Mouse (Mus musculus): ENCODE results near the gene Med10. TPM values are rescaled to one million over a fixed set of nuclear protein-coding genes. Genes with fewer than 3 reads are reported as not detected.

The Med10 gene
- polyA plus RNA-seq, 1 experiment: 73.5 TPM

DNA sequence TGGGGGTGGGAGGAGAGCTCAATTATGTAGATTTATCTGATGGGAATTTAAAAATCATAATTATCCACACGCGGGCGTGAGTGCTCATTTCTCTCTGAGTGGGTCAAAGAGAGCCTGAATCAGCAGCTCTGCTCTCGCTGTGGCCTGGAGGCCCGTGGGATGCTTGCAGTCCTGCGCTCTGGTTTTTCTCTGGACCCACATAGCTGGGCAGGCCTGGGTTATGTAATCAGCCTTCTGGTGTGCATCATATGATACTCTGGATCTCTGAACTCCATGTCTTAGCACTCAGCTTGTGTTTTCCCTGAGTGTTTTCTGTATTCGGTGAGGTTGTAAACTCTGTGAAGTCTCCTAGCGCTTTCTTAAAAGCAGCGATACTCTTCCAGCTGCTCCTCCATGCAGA lies 30.4 kb downstream of the Med10 start:
- no peaks in the 10 kb centered on the region for H3K36me3 ChIP-seq (ENCODE audit: control insufficient read depth, insufficient read depth)
- no peak overlapping the region for H3K4me3 ChIP-seq (ENCODE audit: insufficient read depth, poor library complexity, severe bottlenecking)
- H3K27me3 ChIP-seq (ENCODE audit: control insufficient read depth, insufficient read depth, insufficient read length): no peaks in the 10 kb centered on the region
- TF ChIP-seq CEBPB (IDR thresholded peaks at IDR 0.05; ENCODE audit: low read depth) (no peak), USF1 (IDR thresholded peaks at IDR 0.05; ENCODE audit: low read depth) (no peak), MAX (IDR thresholded peaks at IDR 0.05) (no peak), FOSL1 (IDR thresholded peaks at IDR 0.05; ENCODE audit: insufficient read depth, low read length, poor library complexity, severe bottlenecking) (no peak), MYOD1 (IDR thresholded peaks at IDR 0.05; ENCODE audit: control insufficient read depth, insufficient read length, low read depth) (no peak), CTCF (IDR thresholded peaks at IDR 0.05; ENCODE audit: control insufficient read depth, insufficient read depth, insufficient read length) (no peak)
- H3K79me2 ChIP-seq (ENCODE audit: control insufficient read depth, insufficient read depth): no peaks in the 10 kb centered on the region
- no peaks in the 10 kb centered on the region for H3K79me3 ChIP-seq (ENCODE audit: low read depth)
- H3ac ChIP-seq (ENCODE audit: control insufficient read depth, insufficient read length, low read depth): no peak overlapping the region

DNA sequence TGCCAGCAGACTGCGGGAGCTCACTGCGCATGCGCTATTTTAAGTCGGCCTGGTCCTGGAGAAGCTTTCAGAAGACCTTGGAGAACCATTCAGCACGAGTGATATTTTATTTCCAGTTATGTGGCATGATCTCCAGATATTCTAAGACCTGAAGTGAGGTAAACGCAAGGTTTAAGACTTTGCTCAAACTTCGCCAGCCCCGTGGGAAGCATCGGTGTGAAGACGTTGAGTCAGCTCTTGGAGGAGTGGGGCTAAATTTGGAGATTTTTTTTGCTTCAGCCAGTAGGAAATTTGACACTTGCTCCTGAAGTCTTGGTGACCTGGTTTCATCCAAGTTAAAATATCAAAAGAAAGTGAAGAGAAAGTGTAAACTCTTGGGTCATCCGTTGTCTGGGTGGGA lies 31.2 kb downstream of the Med10 start:
- Histone ChIP-seq H3ac (ENCODE audit: control insufficient read depth, insufficient read length, low read depth) (no peak overlapping the region), H3K36me3 (ENCODE audit: control insufficient read depth, insufficient read depth) (no peaks in the 10 kb centered on the region), H3K79me3 (ENCODE audit: low read depth) (no peaks in the 10 kb centered on the region), H3K79me2 (ENCODE audit: control insufficient read depth, insufficient read depth) (no peaks in the 10 kb centered on the region), H3K27me3 (ENCODE audit: control insufficient read depth, insufficient read depth, insufficient read length) (no peaks in the 10 kb centered on the region), H3K4me3 (ENCODE audit: insufficient read depth, poor library complexity, severe bottlenecking) (no peak overlapping the region)
- TF ChIP-seq MYOG (IDR thresholded peaks at IDR 0.05; ENCODE audit: control insufficient read depth, extremely low read depth, insufficient read length) (no peak), CEBPB (IDR thresholded peaks at IDR 0.05; ENCODE audit: low read depth) (no peak), FOSL1 (IDR thresholded peaks at IDR 0.05; ENCODE audit: insufficient read depth, low read length, poor library complexity, severe bottlenecking) (no peak), USF1 (IDR thresholded peaks at IDR 0.05; ENCODE audit: low read depth) (no peak), MAX (IDR thresholded peaks at IDR 0.05) (no peak)

DNA sequence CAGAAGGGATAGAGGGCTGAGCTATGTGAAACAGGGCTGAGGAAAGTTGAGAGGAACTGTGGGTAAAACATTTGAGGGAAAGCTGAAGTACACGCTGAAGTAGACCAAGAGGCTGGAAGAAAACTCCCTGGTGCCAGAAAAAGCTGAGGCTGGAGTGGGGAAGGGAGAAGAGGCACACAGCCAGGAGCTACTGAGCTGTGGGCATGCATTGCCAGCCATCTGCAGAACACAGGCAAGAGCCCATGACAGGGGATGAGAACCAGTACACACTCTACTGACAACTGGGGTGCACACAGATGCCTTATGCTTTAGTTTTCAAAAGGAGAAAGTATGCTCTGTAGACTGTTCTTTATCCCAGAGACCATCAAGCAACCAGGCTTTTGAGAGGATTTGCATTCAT lies 43.4 kb downstream of the Med10 start:
- TF ChIP-seq MYOG (IDR thresholded peaks at IDR 0.05; ENCODE audit: control insufficient read depth, extremely low read depth, insufficient read length) (no peak), MAX (IDR thresholded peaks at IDR 0.05) (no peak), CEBPB (IDR thresholded peaks at IDR 0.05; ENCODE audit: low read depth) (no peak), CTCF (IDR thresholded peaks at IDR 0.05; ENCODE audit: control insufficient read depth, insufficient read depth, insufficient read length) (no peak)
- Histone ChIP-seq H3K36me3 (ENCODE audit: control insufficient read depth, insufficient read depth) (no peaks in the 10 kb centered on the region), H3K79me2 (ENCODE audit: control insufficient read depth, insufficient read depth) (no peaks in the 10 kb centered on the region)

DNA sequence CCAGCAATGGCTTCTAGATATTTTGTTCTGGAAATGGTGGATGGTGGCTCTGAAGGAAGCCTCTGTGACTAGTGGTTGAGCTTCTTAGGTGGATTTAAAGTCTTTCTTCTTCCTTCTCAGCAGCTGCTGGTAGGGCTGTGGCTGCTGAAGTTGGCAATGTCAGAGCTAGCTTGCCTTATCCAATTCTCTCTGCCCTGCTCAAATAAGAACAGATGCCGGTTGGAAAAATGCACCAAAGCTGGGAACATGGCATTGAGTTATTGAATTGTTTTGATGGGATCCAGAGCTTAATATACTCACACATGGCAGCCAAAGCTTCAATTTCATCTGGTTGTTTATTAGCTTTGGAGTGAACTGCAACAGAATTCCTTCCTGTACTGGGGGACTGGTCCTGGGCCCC lies 47.4 kb downstream of the Med10 start:
- Histone ChIP-seq H3ac (ENCODE audit: control insufficient read depth, insufficient read length, low read depth) (no peak overlapping the region), H3K4me3 (ENCODE audit: insufficient read depth, poor library complexity, severe bottlenecking) (no peak overlapping the region), H3K79me2 (ENCODE audit: control insufficient read depth, insufficient read depth) (no peaks in the 10 kb centered on the region), H3K27me3 (ENCODE audit: control insufficient read depth, insufficient read depth, insufficient read length) (no peaks in the 10 kb centered on the region), H3K79me3 (ENCODE audit: low read depth) (no peaks in the 10 kb centered on the region), H3K36me3 (ENCODE audit: control insufficient read depth, insufficient read depth) (no peaks in the 10 kb centered on the region)
- TF ChIP-seq CEBPB (IDR thresholded peaks at IDR 0.05; ENCODE audit: low read depth): no peak
- TF ChIP-seq USF1 (IDR thresholded peaks at IDR 0.05; ENCODE audit: low read depth): no peak
- TF ChIP-seq MYOD1 (IDR thresholded peaks at IDR 0.05; ENCODE audit: control insufficient read depth, insufficient read length, low read depth): no peak
- TF ChIP-seq MAX (IDR thresholded peaks at IDR 0.05): no peak
- TF ChIP-seq MYOG (IDR thresholded peaks at IDR 0.05; ENCODE audit: control insufficient read depth, extremely low read depth, insufficient read length): no peak
- TF ChIP-seq FOSL1 (IDR thresholded peaks at IDR 0.05; ENCODE audit: insufficient read depth, low read length, poor library complexity, severe bottlenecking): no peak
- no peak for TF ChIP-seq CTCF (IDR thresholded peaks at IDR 0.05; ENCODE audit: control insufficient read depth, insufficient read depth, insufficient read length)

More for the DNA sequence above, 43.4 kb downstream of the Med10 start:
- Histone ChIP-seq H3K79me3 (ENCODE audit: low read depth) (no peaks in the 10 kb centered on the region), H3K4me3 (ENCODE audit: insufficient read depth, poor library complexity, severe bottlenecking) (no peak overlapping the region), H3ac (ENCODE audit: control insufficient read depth, insufficient read length, low read depth) (no peak overlapping the region), H3K27me3 (ENCODE audit: control insufficient read depth, insufficient read depth, insufficient read length) (no peaks in the 10 kb centered on the region)

DNA sequence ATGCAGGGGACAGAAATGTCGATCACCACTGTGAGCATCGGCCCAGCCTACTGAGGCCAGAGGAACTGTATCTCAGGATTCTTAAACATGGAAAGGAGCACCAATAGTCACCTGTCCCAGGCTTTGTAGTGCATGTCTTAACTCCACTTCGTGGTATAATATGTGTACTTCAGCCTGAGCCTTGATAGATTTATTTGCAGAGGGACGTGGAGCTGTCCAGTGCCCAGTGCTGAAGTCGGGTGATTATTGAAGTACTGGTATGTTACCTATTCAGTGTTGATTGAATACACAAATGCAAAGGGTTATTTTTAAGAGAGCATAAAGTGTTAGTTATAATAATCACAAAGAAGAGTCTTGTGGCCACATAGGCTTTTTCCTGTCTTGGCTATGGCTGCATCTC lies 50.1 kb downstream of the Med10 start:
- TF ChIP-seq FOSL1 (IDR thresholded peaks at IDR 0.05; ENCODE audit: insufficient read depth, low read length, poor library complexity, severe bottlenecking) (no peak), MYOD1 (IDR thresholded peaks at IDR 0.05; ENCODE audit: control insufficient read depth, insufficient read length, low read depth) (no peak), MAX (IDR thresholded peaks at IDR 0.05) (no peak), MYOG (IDR thresholded peaks at IDR 0.05; ENCODE audit: control insufficient read depth, extremely low read depth, insufficient read length) (no peak), CTCF (IDR thresholded peaks at IDR 0.05; ENCODE audit: control insufficient read depth, insufficient read depth, insufficient read length) (no peak), CEBPB (IDR thresholded peaks at IDR 0.05; ENCODE audit: low read depth) (no peak), USF1 (IDR thresholded peaks at IDR 0.05; ENCODE audit: low read depth) (no peak)
- no peak overlapping the region for H3K4me3 ChIP-seq (ENCODE audit: insufficient read depth, poor library complexity, severe bottlenecking)
- no peaks in the 10 kb centered on the region for H3K27me3 ChIP-seq (ENCODE audit: control insufficient read depth, insufficient read depth, insufficient read length)
- no peak overlapping the region for H3ac ChIP-seq (ENCODE audit: control insufficient read depth, insufficient read length, low read depth)
- no peaks in the 10 kb centered on the region for H3K79me2 ChIP-seq (ENCODE audit: control insufficient read depth, insufficient read depth)
- no peaks in the 10 kb centered on the region for H3K79me3 ChIP-seq (ENCODE audit: low read depth)
- no peaks in the 10 kb centered on the region for H3K36me3 ChIP-seq (ENCODE audit: control insufficient read depth, insufficient read depth)

DNA sequence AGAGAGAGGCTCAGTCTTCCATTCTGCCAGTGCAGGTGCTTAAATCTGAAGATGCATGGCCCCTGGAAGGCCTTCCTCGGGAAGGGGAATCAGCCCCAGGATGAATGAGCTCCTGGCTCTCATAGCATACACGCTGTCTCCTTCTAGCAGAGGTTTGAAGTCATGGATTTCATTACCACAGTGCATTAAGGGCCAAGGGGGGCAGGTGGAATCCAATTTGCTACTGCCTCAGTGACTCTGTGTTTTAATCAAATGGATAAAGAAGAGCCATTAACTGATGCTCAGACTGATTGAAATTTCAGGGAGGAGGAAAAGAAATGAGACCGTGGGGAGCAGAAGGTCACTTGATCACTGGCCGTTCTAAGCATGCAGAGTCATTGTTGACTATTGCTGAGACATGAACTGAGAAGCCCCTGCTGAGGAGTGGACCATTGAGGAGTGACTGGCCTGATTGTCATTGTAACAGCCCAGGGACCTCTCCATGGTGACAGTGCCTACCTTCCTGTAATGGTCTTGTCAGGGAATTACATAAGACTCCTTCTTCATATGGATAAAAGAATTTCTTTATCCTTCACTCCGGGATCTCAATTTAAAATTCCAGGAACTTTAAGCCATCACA lies 51.3 kb downstream of the Med10 start:
- H3K79me3 ChIP-seq (ENCODE audit: low read depth): no peaks in the 10 kb centered on the region
- H3K4me3 ChIP-seq (ENCODE audit: insufficient read depth, poor library complexity, severe bottlenecking): no peak overlapping the region
- TF ChIP-seq MYOG (IDR thresholded peaks at IDR 0.05; ENCODE audit: control insufficient read depth, extremely low read depth, insufficient read length): no peak
- no peak for TF ChIP-seq MYOD1 (IDR thresholded peaks at IDR 0.05; ENCODE audit: control insufficient read depth, insufficient read length, low read depth)
- TF ChIP-seq CTCF (IDR thresholded peaks at IDR 0.05; ENCODE audit: control insufficient read depth, insufficient read depth, insufficient read length): no peak
- no peak for TF ChIP-seq CEBPB (IDR thresholded peaks at IDR 0.05; ENCODE audit: low read depth)
- no peak for TF ChIP-seq MAX (IDR thresholded peaks at IDR 0.05)
- TF ChIP-seq FOSL1 (IDR thresholded peaks at IDR 0.05; ENCODE audit: insufficient read depth, low read length, poor library complexity, severe bottlenecking): no peak
- no peak for TF ChIP-seq USF1 (IDR thresholded peaks at IDR 0.05; ENCODE audit: low read depth)
- no peaks in the 10 kb centered on the region for H3K27me3 ChIP-seq (ENCODE audit: control insufficient read depth, insufficient read depth, insufficient read length)
- no peaks in the 10 kb centered on the region for H3K79me2 ChIP-seq (ENCODE audit: control insufficient read depth, insufficient read depth)
- H3K36me3 ChIP-seq (ENCODE audit: control insufficient read depth, insufficient read depth): no peaks in the 10 kb centered on the region
- no peak overlapping the region for H3ac ChIP-seq (ENCODE audit: control insufficient read depth, insufficient read length, low read depth)

All from C2C12 (cell line).